Mouse (Mus musculus) CH12.LX (cell line): ENCODE data around the gene Tmprss4. TPM values are rescaled to one million over a fixed set of nuclear protein-coding genes. Genes with fewer than 3 reads are reported as not detected.

ENCODE experiments used
- DNase-seq: peaks from one replicate; pipeline ENCODE4 v3.0.0-alpha.2; 2013; ENCODE audit errors: extremely low read depth
- H3K27ac ChIP-seq: 2 replicates; pipeline ENCODE4 v1.5.1; 2012; ENCODE audit warnings: low read depth, mild to moderate bottlenecking, control low read depth, moderate library complexity; ENCODE audit not compliant: insufficient read depth
- H3K27me3 ChIP-seq: replicated peaks from 2 replicates; pipeline ENCODE3; 2012; ENCODE audit warnings: inconsistent platforms
- H3K36me3 ChIP-seq, 2 experiments: replicated peaks in 1 of 2; 2 replicates each; pipeline versions ENCODE3 to v1.6.1; 2012; ENCODE audit warnings: inconsistent platforms in 1 of 2, low read length in 1 of 2, mild to moderate bottlenecking in 1 of 2, mixed read lengths in 1 of 2, moderate library complexity in 1 of 2; ENCODE audit not compliant: control insufficient read depth in 1 of 2, insufficient read depth in 1 of 2
- H3K4me1 ChIP-seq, 2 experiments: 2 replicates each; pipeline ENCODE4 v1.6.1; 2012; ENCODE audit warnings: inconsistent platforms in 1 of 2, moderate library complexity in 1 of 2; ENCODE audit not compliant: insufficient read depth in 2 of 2, control insufficient read depth in 1 of 2
- H3K4me2 ChIP-seq: 2 replicates; pipeline ENCODE4 v1.6.1; 2012; ENCODE audit warnings: low read depth, mild to moderate bottlenecking, control low read depth; ENCODE audit not compliant: poor library complexity, insufficient read depth, severe bottlenecking
- H3K4me3 ChIP-seq, 3 experiments: fragments of 150-350 bp in 1 of 3; sonication (generic) in 1 of 3; replicated peaks in 1 of 3; 2 replicates each; pipeline versions ENCODE3 to v1.5.1; 2011 to 2012; ENCODE audit warnings: low read depth in 2 of 3, low read length in 2 of 3, mild to moderate bottlenecking in 2 of 3, moderate library complexity in 2 of 3, control low read depth in 1 of 3, improper control_type of control experiment in 1 of 3, inconsistent platforms in 1 of 3, mixed read lengths in 1 of 3; ENCODE audit not compliant: poor library complexity in 1 of 3
- H3K79me2 ChIP-seq: replicated peaks from 2 replicates; pipeline ENCODE4 v1.6.1; 2012; ENCODE audit warnings: mild to moderate bottlenecking, moderate library complexity; ENCODE audit not compliant: control insufficient read depth, poor library complexity, insufficient read depth, severe bottlenecking; ENCODE audit errors: extremely low read depth
- H3K9ac ChIP-seq: 2 replicates; pipeline ENCODE4 v1.6.1; 2012; ENCODE audit warnings: low read depth, mild to moderate bottlenecking, control low read depth, moderate library complexity; ENCODE audit not compliant: insufficient read depth
- H3K9me3 ChIP-seq: replicated peaks from 2 replicates; pipeline ENCODE3; 2012; ENCODE audit warnings: low read length, inconsistent platforms, mixed read lengths
- CTCF ChIP-seq, 2 experiments: IDR thresholded peaks in 1 of 2; conservative IDR thresholded peaks in 1 of 2; 2 replicates each; pipeline ENCODE4 v1.5.1; 2011 to 2012; ENCODE audit warnings: low read depth in 2 of 2, low read length in 2 of 2, improper control_type of control experiment in 1 of 2, inconsistent platforms in 1 of 2, mild to moderate bottlenecking in 1 of 2, moderate library complexity in 1 of 2
- ELF1 ChIP-seq: IDR thresholded peaks from 2 replicates; pipeline ENCODE4 v1.6.1; 2014; ENCODE audit warnings: low read depth, mild to moderate bottlenecking, inconsistent platforms, low read length, improper control_type of control experiment
- EP300 ChIP-seq: IDR thresholded peaks from 2 replicates; pipeline ENCODE4 v1.6.1; 2011; ENCODE audit warnings: low read length, improper control_type of control experiment
- HCFC1 ChIP-seq: IDR thresholded peaks from 2 replicates; pipeline ENCODE4 v1.6.1; 2012; ENCODE audit warnings: low read depth, mild to moderate bottlenecking, inconsistent platforms, low read length, improper control_type of control experiment
- MAFK ChIP-seq: IDR thresholded peaks from 2 replicates; pipeline ENCODE4 v1.6.1; 2011; ENCODE audit warnings: low read length, improper control_type of control experiment; ENCODE audit not compliant: insufficient replicate concordance
- MAX ChIP-seq: IDR thresholded peaks from 2 replicates; pipeline ENCODE4 v1.6.1; 2011; ENCODE audit warnings: low read length, improper control_type of control experiment
- NELFE ChIP-seq: IDR thresholded peaks from 2 replicates; pipeline ENCODE4 v1.6.1; 2011; ENCODE audit warnings: low read depth, low read length, improper control_type of control experiment
- NRF1 ChIP-seq: IDR thresholded peaks from 2 replicates; pipeline ENCODE4 v1.6.1; 2014; ENCODE audit warnings: low read depth, mild to moderate bottlenecking, inconsistent platforms, low read length, improper control_type of control experiment, moderate library complexity
- PAX5 ChIP-seq: IDR thresholded peaks from 2 replicates; pipeline ENCODE4 v1.6.1; 2012; ENCODE audit warnings: low read length, inconsistent platforms, mixed read lengths
- POLR2AphosphoS2 ChIP-seq: IDR thresholded peaks from 2 replicates; pipeline ENCODE4 v1.6.1; 2011; ENCODE audit warnings: low read depth, low read length, improper control_type of control experiment
- RAD21 ChIP-seq: IDR thresholded peaks from 2 replicates; pipeline ENCODE4 v1.6.1; 2011; ENCODE audit warnings: low read depth, mild to moderate bottlenecking, low read length, improper control_type of control experiment, moderate library complexity
- RCOR1 ChIP-seq: conservative IDR thresholded peaks from 2 replicates; pipeline ENCODE4 v1.6.1; 2012; ENCODE audit warnings: low read depth, mild to moderate bottlenecking, inconsistent platforms, low read length, improper control_type of control experiment
- SMC3 ChIP-seq: IDR thresholded peaks from 2 replicates; pipeline ENCODE4 v1.6.1; 2011; ENCODE audit warnings: low read depth, low read length, improper control_type of control experiment
- TBP ChIP-seq: conservative IDR thresholded peaks from 2 replicates; pipeline ENCODE4 v1.6.1; 2011; ENCODE audit warnings: low read depth, low read length, improper control_type of control experiment
- TCF12 ChIP-seq: IDR thresholded peaks from 2 replicates; pipeline ENCODE4 v1.6.1; 2014; ENCODE audit warnings: low read depth, mild to moderate bottlenecking, inconsistent platforms, low read length, improper control_type of control experiment
- UBTF ChIP-seq: IDR thresholded peaks from 2 replicates; pipeline ENCODE4 v1.6.1; 2012; ENCODE audit warnings: low read depth, mild to moderate bottlenecking, inconsistent platforms, low read length, improper control_type of control experiment, moderate library complexity
- USF1 ChIP-seq: IDR thresholded peaks from 2 replicates; pipeline ENCODE4 v1.6.1; 2014; ENCODE audit warnings: low read depth, mild to moderate bottlenecking, inconsistent platforms, low read length, improper control_type of control experiment
- USF2 ChIP-seq: conservative IDR thresholded peaks from 2 replicates; pipeline ENCODE4 v1.6.1; 2011; ENCODE audit warnings: low read depth, low read length, improper control_type of control experiment
- ZC3H11A ChIP-seq: IDR thresholded peaks from 2 replicates; pipeline ENCODE4 v1.6.1; 2012; ENCODE audit warnings: low read depth, mild to moderate bottlenecking, inconsistent platforms, low read length, improper control_type of control experiment
- ZKSCAN1 ChIP-seq: IDR thresholded peaks from 2 replicates; pipeline ENCODE4 v1.6.1; 2012; ENCODE audit warnings: low read depth, inconsistent platforms, low read length, improper control_type of control experiment, borderline replicate concordance
- dilution Hi-C: fragments of 300-500 bp; cut with MboI; formaldehyde crosslinking; loops from 2 replicates; pipeline ENCODE4 v1.14.3; 2020; ENCODE audit warnings: low sequenced_read_pairs; ENCODE audit not compliant: extremely low pct_unique_long_range_greater_than_20kb, extremely low pct_ligation_motif_present
- in situ Hi-C: fragments of 300-500 bp; cut with MboI; formaldehyde crosslinking; loops from 3 replicates; pipeline ENCODE4 v1.14.3; 2019; ENCODE audit warnings: low sequenced_read_pairs, low pct_ligation_motif_present, low pct_unique_long_range_greater_than_20kb, mixed read lengths
- polyA plus RNA-seq: library from polyadenylated mRNA; unstranded; fragments of >175 nt; gene quantifications from 2 replicates; pipeline ENCODE4 v1.2.1, GENCODE M21; 2012; ENCODE audit warnings: low read depth; ENCODE audit not compliant: insufficient read length
- total RNA-seq, 2 experiments: library from RNA; depleted of rRNA; stranded (reverse); fragments of 300-350 nt in 1 of 2; fragments of >200 nt in 1 of 2; gene quantifications; 2 replicates each; pipeline ENCODE4 v1.2.3; 2012 to 2014

Gene Tmprss4
- total and polyA plus RNA-seq, 3 experiments, result not detected

DNA sequence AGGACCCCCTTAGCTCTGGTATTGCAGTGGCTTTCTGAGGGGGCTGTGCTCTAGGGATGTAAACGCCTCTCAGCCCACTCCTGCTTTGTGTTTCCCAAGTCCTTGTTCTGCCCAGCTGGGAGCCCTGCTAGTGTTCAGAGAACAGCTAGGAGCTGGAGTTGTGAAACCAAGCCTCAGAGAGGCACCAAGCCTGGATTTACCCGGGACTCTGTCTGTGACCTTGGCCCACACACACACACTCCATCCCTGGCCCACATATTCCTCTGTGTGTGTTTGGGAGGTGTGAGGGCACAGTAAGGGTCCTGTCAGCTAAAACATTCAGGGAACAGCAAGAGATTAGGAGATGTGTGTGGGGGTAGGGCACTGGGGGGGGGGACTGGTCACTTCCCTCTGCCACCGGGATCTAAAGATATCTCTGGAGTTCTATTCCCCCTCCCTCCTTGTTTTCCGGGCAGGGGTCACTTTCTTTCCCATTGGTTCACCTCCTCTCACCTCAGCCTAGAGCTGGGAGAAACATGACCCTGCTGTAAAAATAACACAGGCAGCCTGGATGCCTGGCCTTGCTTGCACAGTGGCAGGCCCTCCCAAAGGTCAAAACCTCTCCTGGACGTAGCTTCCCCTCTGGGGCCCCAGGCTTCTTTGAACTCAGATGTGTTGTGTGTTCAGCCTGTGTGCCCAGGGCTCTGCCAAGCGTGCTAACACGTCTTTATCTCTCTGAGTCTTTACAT lies 67.3 kb downstream of the Tmprss4 start:
- Histone ChIP-seq H3K9me3 (no peaks in the 10 kb centered on the region), H3K4me2 (no peak overlapping the region), H3K27ac (no peak overlapping the region), H3K9ac (no peak overlapping the region), H3K27me3 (peaks cover 97% of the 10 kb centered on the region), H3K4me3 (no peak overlapping the region), H3K36me3 (no peaks in the 10 kb centered on the region), H3K79me2 (no peaks in the 10 kb centered on the region), H3K4me1 (peaks cover 0 to 11% of the 10 kb centered on the region in 2 experiments; a peak in 2 of 4 replicates)
- in situ Hi-C loops (no loop called here), dilution Hi-C loops (no loop called here)
- DNase-seq, result no peak
- TF ChIP-seq EP300, result no peak
- no peak for TF ChIP-seq ZKSCAN1
- TF ChIP-seq HCFC1, result no peak
- no peak for TF ChIP-seq MAX
- TF ChIP-seq ELF1, result no peak
- TF ChIP-seq NRF1, result no peak
- no peak for TF ChIP-seq PAX5
- TF ChIP-seq MAFK, result no peak
- no peak for TF ChIP-seq TBP
- TF ChIP-seq USF1, result no peak
- no peak for TF ChIP-seq UBTF
- TF ChIP-seq NELFE, result no peak
- no peak for TF ChIP-seq RCOR1
- TF ChIP-seq TCF12, result no peak

DNA sequence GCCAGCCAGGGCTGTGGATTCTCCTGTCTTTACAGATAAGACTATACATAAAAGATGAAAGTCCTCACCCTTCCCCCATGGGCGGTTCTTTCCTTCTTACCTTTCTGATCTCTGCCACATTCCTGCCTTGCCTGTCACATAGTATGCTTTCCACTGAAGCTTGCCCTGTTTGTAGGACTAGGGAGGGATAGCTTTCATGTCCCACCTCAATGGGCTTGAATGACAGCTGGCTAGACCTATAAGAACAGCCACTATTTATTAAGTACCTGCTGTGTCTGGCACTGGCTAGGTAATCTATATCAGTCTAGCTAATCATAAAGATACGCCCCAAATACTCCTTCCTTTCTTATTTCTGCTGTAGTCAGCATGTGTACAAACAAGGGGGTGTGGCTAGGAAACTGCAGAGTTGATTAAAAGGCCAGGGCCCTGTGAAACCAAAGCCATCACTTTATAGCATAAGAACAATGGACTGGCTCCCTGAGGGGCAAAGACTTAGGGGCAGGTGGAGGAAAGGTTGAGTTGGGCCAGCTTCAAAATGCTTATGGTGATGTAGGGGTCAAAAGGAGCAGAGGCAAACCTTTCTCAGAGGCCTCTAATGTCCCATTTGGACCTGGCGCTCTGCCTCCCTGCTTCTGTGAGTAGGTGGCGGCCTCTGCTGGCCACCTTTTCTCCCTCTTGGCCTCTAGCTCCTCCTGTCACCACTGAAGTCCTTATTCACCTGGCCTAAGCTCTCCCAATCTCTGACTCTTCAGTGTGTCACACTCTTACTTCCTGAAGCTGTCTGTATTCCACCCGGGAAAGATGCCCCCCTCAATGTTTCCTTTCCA lies 70.2 kb downstream of the Tmprss4 start:
- no peak overlapping the region for H3K27ac ChIP-seq
- DNase-seq, result peak; percentile 48
- no peak overlapping the region for H3K9ac ChIP-seq
- dilution Hi-C loops, result no loop called here
- H3K4me2 ChIP-seq, result no peak overlapping the region
- peaks cover 96% of the 10 kb centered on the region for H3K27me3 ChIP-seq
- in situ Hi-C loops, result no loop called here
- H3K4me3 ChIP-seq, result no peak overlapping the region
- H3K4me1 ChIP-seq, result peaks cover 0 to 8% of the 10 kb centered on the region in 2 experiments; a peak in 2 of 4 replicates
- no peaks in the 10 kb centered on the region for H3K9me3 ChIP-seq
- TF ChIP-seq USF2, result no peak
- TF ChIP-seq USF1, result no peak
- TF ChIP-seq ZC3H11A, result peak; percentile 54
- TF ChIP-seq SMC3, result peak; percentile 91
- TF ChIP-seq RAD21, result peak; percentile 89
- TF ChIP-seq ELF1, result no peak
- no peak for TF ChIP-seq POLR2AphosphoS2
- TF ChIP-seq MAX, result no peak
- peak; percentile 47 to 94 for TF ChIP-seq CTCF (conservative IDR thresholded peaks at IDR 0.05 in 1 of 2, IDR thresholded peaks at IDR 0.05 in 1 of 2; ENCODE audit: low read depth in 2 of 2, low read length in 2 of 2)
- H3K79me2 ChIP-seq, result no peaks in the 10 kb centered on the region
- H3K36me3 ChIP-seq, result no peaks in the 10 kb centered on the region
